Mouse (Mus musculus) lung, postnatal 10 days (tissue): ENCODE results near the gene Gm4301.
"Not testable (repeated sequence)": the region's sequence is repeated elsewhere in the genome, so short reads cannot be mapped to it uniquely, and the experiment has no call there.

ENCODE experiments used
- DNase-seq: peaks from one replicate; pipeline ENCODE4 v3.0.0; 2021

Gene Gm4301

GRCm38 (mm10) chr10:100335376-100335775 lies at the start of gene Gm4301:
TSS of gene Gm4301 (plus strand) at chr10:100335676.
- DNase-seq, result not testable (repeated sequence)

DNA sequence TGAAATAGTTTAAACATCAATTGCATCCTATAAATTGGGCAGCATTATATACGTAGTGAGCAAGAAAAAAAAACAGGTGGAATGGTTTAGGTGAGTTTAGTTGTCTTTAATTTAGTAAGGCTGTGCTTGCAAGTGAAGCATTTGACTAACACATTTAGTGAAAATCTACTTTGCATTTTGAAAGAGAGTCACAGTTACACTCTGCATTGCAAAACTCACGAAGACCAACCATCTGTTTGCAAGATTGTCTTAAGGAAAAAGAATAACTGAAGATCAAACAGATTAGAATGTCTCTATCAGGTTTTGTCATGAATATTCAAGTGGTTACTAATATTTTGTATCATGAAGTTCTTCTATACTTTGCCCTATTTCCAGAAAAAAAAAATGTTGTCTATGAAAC lies 39.4 kb upstream of the Gm4301 start:
- DNase-seq, result no peak

- DNase-seq, result not testable (repeated sequence)
These were observed 35.4 kb upstream of the Gm4301 start for GRCm38 (mm10) chr10:100300106-100300505.

GRCm38 (mm10) chr10:100340536-100340935 lies 5.1 kb downstream of the Gm4301 start, which contains the start of gene Gm4302:
TSS of gene Gm4302 (plus strand) at chr10:100340836.
- not testable (repeated sequence) for DNase-seq

- not testable (repeated sequence) for DNase-seq
These were observed 10.2 kb downstream of the Gm4301 start, which contains the start of gene Gm4303 for GRCm38 (mm10) chr10:100345672-100346071. TSS of gene Gm4303 (plus strand) at chr10:100345972.

DNA sequence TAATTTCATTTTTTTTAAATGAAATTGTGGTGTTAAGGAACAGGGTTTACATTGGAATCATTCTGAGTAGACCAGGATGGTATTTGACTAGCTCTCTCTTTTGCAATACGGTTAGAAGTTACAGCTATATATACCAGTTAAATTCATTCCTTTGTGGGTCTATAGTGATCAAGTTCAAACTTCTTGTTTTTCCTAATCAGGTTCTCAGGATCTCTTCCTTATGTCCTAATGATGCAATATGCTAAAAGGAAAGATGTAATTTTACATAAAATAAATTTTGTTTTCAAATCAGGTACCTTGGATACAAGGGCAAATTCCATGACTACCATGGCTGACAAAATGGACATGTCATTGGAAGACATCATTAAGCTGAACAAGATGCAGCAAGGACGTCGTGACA lies 15.3 kb downstream of the Gm4301 start, which contains the start of gene Gm4305:
Gene Gm4305 (plus strand): TSS at position 301 of the 400 bp plus-strand sequence.
- DNase-seq, result not testable (repeated sequence)

- DNase-seq, result peak; percentile 7
These were observed 21.4 kb downstream of the Gm4301 start for GRCm38 (mm10) chr10:100356841-100357240.

DNA sequence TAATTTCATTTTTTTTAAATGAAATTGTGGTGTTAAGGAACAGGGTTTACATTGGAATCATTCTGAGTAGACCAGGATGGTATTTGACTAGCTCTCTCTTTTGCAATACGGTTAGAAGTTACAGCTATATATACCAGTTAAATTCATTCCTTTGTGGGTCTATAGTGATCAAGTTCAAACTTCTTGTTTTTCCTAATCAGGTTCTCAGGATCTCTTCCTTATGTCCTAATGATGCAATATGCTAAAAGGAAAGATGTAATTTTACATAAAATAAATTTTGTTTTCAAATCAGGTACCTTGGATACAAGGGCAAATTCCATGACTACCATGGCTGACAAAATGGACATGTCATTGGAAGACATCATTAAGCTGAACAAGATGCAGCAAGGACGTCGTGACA lies 25.6 kb downstream of the Gm4301 start, which contains the start of gene Gm4307:
Gene Gm4307 (plus strand): TSS at position 301 of the 400 bp plus-strand sequence.
- DNase-seq, result not testable (repeated sequence)

DNA sequence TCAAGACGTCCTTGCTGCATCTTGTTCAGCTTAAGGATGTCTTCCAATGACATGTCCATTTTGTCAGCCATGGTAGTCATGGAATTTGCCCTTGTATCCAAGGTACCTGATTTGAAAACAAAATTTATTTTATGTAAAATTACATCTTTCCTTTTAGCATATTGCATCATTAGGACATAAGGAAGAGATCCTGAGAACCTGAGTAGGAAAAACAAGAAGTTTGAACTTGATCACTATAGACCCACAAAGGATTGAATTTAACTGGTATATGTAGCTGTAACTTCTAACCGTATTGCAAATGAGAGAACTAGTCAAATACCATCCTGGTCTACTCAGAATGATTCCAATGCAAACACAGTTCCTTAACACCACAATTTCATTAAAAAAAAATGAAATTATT lies 47.0 kb downstream of the Gm4301 start, which contains the start of gene Gm4312:
Gene Gm4312 (minus strand): TSS at position 101 of the 400 bp plus-strand sequence.
- DNase-seq, result not testable (repeated sequence)
